Mouse (Mus musculus): ENCODE results near the gene Htr5a.

Htr5a gene

GRCm38 (mm10) chr5:27841701-27842295 is at the start of gene Htr5a:
Htr5a (plus strand) TSS chr5:27842149.
- in situ Hi-C loops (cut with MboI; ENCODE audit: low sequenced_read_pairs), result no loop called here

GRCm38 (mm10) chr5:27792173-27792470 is 49.8 kb upstream of the Htr5a start:
- in situ Hi-C loops (cut with MboI; ENCODE audit: low sequenced_read_pairs), result loop anchor here (25.0 kb wide), 1 partner anchor 295 kb away; no protein-coding TSS in a partner anchor

- in situ Hi-C loops (cut with MboI; ENCODE audit: low sequenced_read_pairs), result loop anchor here (25.0 kb wide), 1 partner anchor 295 kb away; no protein-coding TSS in a partner anchor
These were observed 49.3 kb upstream of the Htr5a start for GRCm38 (mm10) chr5:27792531-27793205.

- in situ Hi-C loops (cut with MboI; ENCODE audit: low sequenced_read_pairs), result loop anchor here (25.0 kb wide), 1 partner anchor 293 kb away; no protein-coding TSS in a partner anchor
These were observed 48.0 kb upstream of the Htr5a start for GRCm38 (mm10) chr5:27793923-27794322.

GRCm38 (mm10) chr5:27814282-27814681 is 27.7 kb upstream of the Htr5a start:
- in situ Hi-C loops (cut with MboI; ENCODE audit: low sequenced_read_pairs), result no loop called here

GRCm38 (mm10) chr5:27818840-27819672 is 22.9 kb upstream of the Htr5a start:
- in situ Hi-C loops (cut with MboI; ENCODE audit: low sequenced_read_pairs), result no loop called here

GRCm38 (mm10) chr5:27821161-27821560 is 20.8 kb upstream of the Htr5a start:
- in situ Hi-C loops (cut with MboI; ENCODE audit: low sequenced_read_pairs), result no loop called here

GRCm38 (mm10) chr5:27827971-27828370 is 14.0 kb upstream of the Htr5a start:
- in situ Hi-C loops (cut with MboI; ENCODE audit: low sequenced_read_pairs), result no loop called here

- in situ Hi-C loops (cut with MboI; ENCODE audit: low sequenced_read_pairs), result no loop called here
These were observed 6.9 kb upstream of the Htr5a start for GRCm38 (mm10) chr5:27835096-27835495.

- in situ Hi-C loops (cut with MboI; ENCODE audit: low sequenced_read_pairs), result no loop called here
These were observed 3.9 kb upstream of the Htr5a start for GRCm38 (mm10) chr5:27838061-27838460.

GRCm38 (mm10) chr5:27842671-27843320 is 847 bp downstream of the Htr5a start:
- in situ Hi-C loops (cut with MboI; ENCODE audit: low sequenced_read_pairs), result no loop called here

GRCm38 (mm10) chr5:27846979-27847378 is 5.0 kb downstream of the Htr5a start:
- in situ Hi-C loops (cut with MboI; ENCODE audit: low sequenced_read_pairs), result no loop called here

GRCm38 (mm10) chr5:27854290-27854689 is 12.3 kb downstream of the Htr5a start:
- in situ Hi-C loops (cut with MboI; ENCODE audit: low sequenced_read_pairs), result loop anchor here (25.0 kb wide), 1 partner anchor 233 kb away; no protein-coding TSS in a partner anchor

GRCm38 (mm10) chr5:27855726-27856125 is 13.8 kb downstream of the Htr5a start:
- in situ Hi-C loops (cut with MboI; ENCODE audit: low sequenced_read_pairs), result loop anchor here (25.0 kb wide), 1 partner anchor 232 kb away; no protein-coding TSS in a partner anchor

- in situ Hi-C loops (cut with MboI; ENCODE audit: low sequenced_read_pairs), result loop anchor here (25.0 kb wide), 1 partner anchor 214 kb away; no protein-coding TSS in a partner anchor
These were observed 31.5 kb downstream of the Htr5a start for GRCm38 (mm10) chr5:27873240-27874082.

GRCm38 (mm10) chr5:27874211-27874610 is 32.3 kb downstream of the Htr5a start:
- in situ Hi-C loops (cut with MboI; ENCODE audit: low sequenced_read_pairs), result loop anchor here (25.0 kb wide), 1 partner anchor 213 kb away; no protein-coding TSS in a partner anchor

GRCm38 (mm10) chr5:27875341-27876105 is 33.6 kb downstream of the Htr5a start:
- in situ Hi-C loops (cut with MboI; ENCODE audit: low sequenced_read_pairs), result no loop called here

GRCm38 (mm10) chr5:27878356-27878755 is 36.4 kb downstream of the Htr5a start:
- in situ Hi-C loops (cut with MboI; ENCODE audit: low sequenced_read_pairs), result no loop called here

- in situ Hi-C loops (cut with MboI; ENCODE audit: low sequenced_read_pairs), result no loop called here
These were observed 37.8 kb downstream of the Htr5a start for GRCm38 (mm10) chr5:27879726-27880125.

Data from CH12F3 (cell line).